Mouse (Mus musculus): ENCODE measurements around the gene Prune1.

Gene Prune1

GRCm38 (mm10) chr3:95281216-95282126 is at the start of gene Prune1, which contains the start of gene Mindy1:
Prune1 (minus strand) TSS chr3:95282076.
Mindy1 (plus strand) TSS chr3:95281345.
- DNase-seq (ENCODE audit: low read depth, low spot score): peak; percentile 97

- no peak for DNase-seq (ENCODE audit: low read depth, low spot score)
Observed at GRCm38 (mm10) chr3:95331528-95331927, 49.7 kb upstream of the Prune1 start.

GRCm38 (mm10) chr3:95328803-95329404 is 47.0 kb upstream of the Prune1 start:
- no peak for DNase-seq (ENCODE audit: low read depth, low spot score)

- DNase-seq (ENCODE audit: low read depth, low spot score): no peak
Observed at GRCm38 (mm10) chr3:95324454-95325144, 42.7 kb upstream of the Prune1 start.

GRCm38 (mm10) chr3:95323429-95323828 is 41.6 kb upstream of the Prune1 start:
- DNase-seq (ENCODE audit: low read depth, low spot score): no peak

- peak; percentile 35 for DNase-seq (ENCODE audit: low read depth, low spot score)
Observed at GRCm38 (mm10) chr3:95319701-95320625, 38.1 kb upstream of the Prune1 start.

GRCm38 (mm10) chr3:95319110-95319509 is 37.2 kb upstream of the Prune1 start:
- DNase-seq (ENCODE audit: low read depth, low spot score): no peak

- DNase-seq (ENCODE audit: low read depth, low spot score): no peak
Observed at GRCm38 (mm10) chr3:95318548-95318947, 36.7 kb upstream of the Prune1 start.

GRCm38 (mm10) chr3:95317414-95318080 is 35.7 kb upstream of the Prune1 start:
- DNase-seq (ENCODE audit: low read depth, low spot score): no peak

GRCm38 (mm10) chr3:95315844-95316550 is 34.1 kb upstream of the Prune1 start:
- no peak for DNase-seq (ENCODE audit: low read depth, low spot score)

GRCm38 (mm10) chr3:95315094-95315843 is 33.4 kb upstream of the Prune1 start:
- peak; percentile 39 for DNase-seq (ENCODE audit: low read depth, low spot score)

GRCm38 (mm10) chr3:95314486-95315093 is 32.7 kb upstream of the Prune1 start, which contains the start of gene Cers2:
Cers2 (plus strand) TSS chr3:95314791.
- DNase-seq (ENCODE audit: low read depth, low spot score): no peak

GRCm38 (mm10) chr3:95314075-95314474 is 32.2 kb upstream of the Prune1 start:
- DNase-seq (ENCODE audit: low read depth, low spot score): no peak

- no peak for DNase-seq (ENCODE audit: low read depth, low spot score)
Observed at GRCm38 (mm10) chr3:95313476-95313875, 31.6 kb upstream of the Prune1 start.

GRCm38 (mm10) chr3:95312623-95313022 is 30.7 kb upstream of the Prune1 start:
- no peak for DNase-seq (ENCODE audit: low read depth, low spot score)

- peak; percentile 48 for DNase-seq (ENCODE audit: low read depth, low spot score)
Observed at GRCm38 (mm10) chr3:95310968-95311882, 29.3 kb upstream of the Prune1 start.

GRCm38 (mm10) chr3:95310496-95310895 is 28.6 kb upstream of the Prune1 start:
- no peak for DNase-seq (ENCODE audit: low read depth, low spot score)

GRCm38 (mm10) chr3:95307100-95307499 is 25.2 kb upstream of the Prune1 start, which contains the start of gene Anxa9:
Anxa9 (minus strand) TSS chr3:95307176.
- DNase-seq (ENCODE audit: low read depth, low spot score): no peak

Measured in telencephalon, adult 2 months (tissue).